Comparison of ENCODE assay signal across 8 mouse cellular contexts in genomic region chr10:63308582-63309366, GRCm38 (mm10).
A peak's percentile ranks its signal among the peaks of the same experiment; 100 is the strongest.
DNase-seq lines count a peak whose midpoint lies in the region; ATAC-seq lines count a peak whose summit lies in the region.

No protein-coding gene starts in this region.

- no peak overlapping the region for H3K27ac ChIP-seq in hindbrain, embryonic 16.5 days (ENCODE audit: low read depth, low read length)

- H3K4me2 ChIP-seq in hindbrain, embryonic 16.5 days (ENCODE audit: low read length) = no peak overlapping the region

- H3K27me3 ChIP-seq in hindbrain, embryonic 16.5 days (replicated peaks; ENCODE audit: control insufficient read depth, insufficient read depth, low read length) = no peaks in the 10 kb centered on the region

- no peaks in the 10 kb centered on the region for H3K4me1 ChIP-seq in hindbrain, embryonic 16.5 days (ENCODE audit: control insufficient read depth, insufficient read depth, low read depth, low read length)

- WGBS in hindbrain, embryonic 16.5 days = 41% methylated on average over 10 of the region's 10 CpGs

- no peaks in the 10 kb centered on the region for H3K9me3 ChIP-seq in hindbrain, embryonic 16.5 days (ENCODE audit: control insufficient read depth, low read length)

- H3K36me3 ChIP-seq in hindbrain, embryonic 16.5 days (ENCODE audit: control insufficient read depth, insufficient read depth, low read length) = peaks cover 15% of the 10 kb centered on the region

- H3K4me3 ChIP-seq in hindbrain, embryonic 16.5 days (ENCODE audit: low read length) = no peak overlapping the region

- no peak overlapping the region for H3K9ac ChIP-seq in hindbrain, embryonic 16.5 days (ENCODE audit: low read depth, low read length)

- DNase-seq in R1 (ENCODE audit: low read depth, low spot score) = peak; percentile 91
- DNase-seq in cerebellum, adult 9-10 months = peak; percentile 76
- peak; percentile 44 to 91 for DNase-seq in frontal cortex, adult 2 months (ENCODE audit: extremely low spot score in 1 of 2, low spot score in 1 of 2)
- DNase-seq in left cerebral cortex, adult 18-20 months (ENCODE audit: low spot score in 2 of 2) = peak; percentile 85 to 88
- DNase-seq in right cerebral cortex, postnatal 14 days = peak; percentile 88
- peak; percentile 78 for DNase-seq in urinary bladder, postnatal 25 days (ENCODE audit: low spot score)

- peak; percentile 74 for ATAC-seq in hindbrain, embryonic 16.5 days
- ATAC-seq in megakaryocyte, adult 5-6 weeks (ENCODE audit: poor library complexity, severe bottlenecking) = peak; percentile 98
